Mouse (Mus musculus): Measurements from ENCODE around the gene N4bp1.

DNA sequence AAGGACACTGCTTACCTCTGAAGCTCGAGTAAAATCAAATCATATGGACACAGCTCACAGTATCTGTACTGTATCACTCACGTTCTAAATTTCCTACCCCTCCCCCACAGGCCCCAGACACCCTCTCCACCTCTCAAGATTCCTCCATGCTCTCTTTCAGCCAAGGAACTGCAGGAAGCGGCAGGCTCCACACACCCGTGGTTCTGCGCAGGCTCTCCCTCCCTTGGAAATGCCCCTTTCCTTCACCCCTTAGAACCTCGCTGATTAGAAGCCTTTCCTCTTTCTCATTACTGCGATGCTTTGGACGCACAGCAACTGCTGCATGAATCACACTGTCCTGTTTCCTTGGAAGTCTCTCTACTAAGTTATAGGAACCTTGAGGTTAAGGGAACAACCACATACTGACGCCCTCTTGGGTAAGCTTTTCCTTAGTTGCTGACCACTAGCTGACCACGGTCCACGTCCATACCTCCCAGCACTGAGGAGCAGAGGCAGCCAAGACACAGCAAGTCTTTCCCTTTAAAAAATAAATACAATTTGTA is 3.9 kb downstream of the N4bp1 start:
- TF ChIP-seq CTCF (IDR thresholded peaks at IDR 0.05; ENCODE audit: low read depth) (no peak), EP300 (IDR thresholded peaks at IDR 0.05; ENCODE audit: low read depth) (no peak)

Data from heart, postnatal 0 days (tissue).